In genomic region chr17:86135835-86136234, GRCm38 (mm10) we compare ENCODE assay signal across 16 mouse cellular contexts. TPM values are rescaled to one million over a fixed set of nuclear protein-coding genes. Genes with fewer than 3 reads are reported as not detected.
A peak's percentile ranks its signal among the peaks of the same experiment; 100 is the strongest.
DNase-seq lines count a peak whose midpoint lies in the region; ATAC-seq and TF ChIP-seq lines count a peak whose summit lies in the region.
"Had no signal": no experiment of that assay in that cellular context is flagged by ENCODE, and none has a peak within 500 bp of the region (broad histone marks: within the 10 kb centered on the region; RNA-seq: fewer than 3 reads in every experiment).

No protein-coding gene starts in this region.

- no peak for ATAC-seq in hindbrain, postnatal 0 days
- ATAC-seq in lung, postnatal 0 days: no peak
- ATAC-seq in stomach, postnatal 0 days (ENCODE audit: low FRiP score, low TSS enrichment): no peak
- ATAC-seq: CD4-positive, CD25-positive, alpha-beta regulatory T cell, adult 4 months; midbrain, embryonic 16.5 days had no signal

- no peak for TF ChIP-seq POLR2A in MEL (IDR thresholded peaks at IDR 0.05; ENCODE audit: control insufficient read depth in 1 of 2, insufficient read depth in 1 of 2, low read depth in 1 of 2, low read length in 2 of 2, poor library complexity in 1 of 2)

- H3K4me3 ChIP-seq in hindbrain, postnatal 0 days (ENCODE audit: low read length): no peak overlapping the region
- no peak overlapping the region for H3K4me3 ChIP-seq in hindbrain, embryonic 10.5 days
- no peak overlapping the region for H3K4me3 ChIP-seq in lung, postnatal 0 days (ENCODE audit: low read depth, low read length)
- H3K4me3 ChIP-seq in MEL (ENCODE audit: control insufficient read depth in 1 of 2, insufficient read depth in 1 of 2, low read depth in 2 of 2, low read length in 2 of 2): no peak overlapping the region
- H3K4me3 ChIP-seq in stomach, postnatal 0 days (ENCODE audit: low read depth, low read length): no peak overlapping the region

- peak; percentile 10 for DNase-seq in hindbrain, postnatal 0 days (ENCODE audit: low spot score)
- DNase-seq in hindbrain, embryonic 10.5 days (ENCODE audit: low spot score): no peak
- no peak for DNase-seq in lung, postnatal 0 days (ENCODE audit: low spot score)
- no peak for DNase-seq in lung, postnatal 10 days
- DNase-seq in MEL (ENCODE audit: low read depth, low spot score): peak; percentile 12
- no peak for DNase-seq in stomach, postnatal 0 days (ENCODE audit: low spot score)
- no peak for DNase-seq in right cerebral cortex, postnatal 36 days (ENCODE audit: low spot score in 2 of 2)
- DNase-seq: cerebellum, postnatal 36 days; gastrocnemius, postnatal 36 days; heart, postnatal 10 days; kidney, postnatal 25 days; liver; lung, postnatal 4 days; retina, postnatal 1 day had no signal

- peaks cover 40% of the 10 kb centered on the region for H3K36me3 ChIP-seq in hindbrain, postnatal 0 days (ENCODE audit: insufficient read depth, low read length)
- peaks cover 81% of the 10 kb centered on the region for H3K36me3 ChIP-seq in hindbrain, embryonic 10.5 days
- H3K36me3 ChIP-seq in lung, postnatal 0 days (ENCODE audit: insufficient read depth, low read length): 0 out of 2 replicates have a peak, but pooled peaks cover 4% of the 10 kb centered on the region
- H3K36me3 ChIP-seq in MEL (ENCODE audit: control insufficient read depth in 1 of 2, insufficient read depth in 2 of 2, low read length in 2 of 2): peaks cover 6 to 28% of the 10 kb centered on the region in 2 experiments
- peaks cover 10% of the 10 kb centered on the region; the same call in 1 of the 2 replicates for H3K36me3 ChIP-seq in stomach, postnatal 0 days (ENCODE audit: control insufficient read depth, insufficient read depth, low read length)

- H3K9me3 ChIP-seq in hindbrain, postnatal 0 days (ENCODE audit: low read length): no peaks in the 10 kb centered on the region
- H3K9me3 ChIP-seq in hindbrain, embryonic 10.5 days: no peaks in the 10 kb centered on the region
- H3K9me3 ChIP-seq in lung, postnatal 0 days (ENCODE audit: low read length): no peaks in the 10 kb centered on the region
- no peaks in the 10 kb centered on the region for H3K9me3 ChIP-seq in MEL (replicated peaks; ENCODE audit: insufficient read depth, low read length)
- no peaks in the 10 kb centered on the region for H3K9me3 ChIP-seq in stomach, postnatal 0 days (ENCODE audit: control insufficient read depth, low read length)

- 81% methylated on average over 10 of the region's 10 CpGs for WGBS in hindbrain, postnatal 0 days
- 84% methylated on average over 10 of the region's 10 CpGs for WGBS in hindbrain, embryonic 10.5 days
- WGBS in lung, postnatal 0 days: 84% methylated on average over 10 of the region's 10 CpGs
- 75% methylated on average over 10 of the region's 10 CpGs for WGBS in stomach, postnatal 0 days

- peak; percentile 31; the same call in 1 of the 2 replicates for TF ChIP-seq CTCF in hindbrain, postnatal 0 days (IDR thresholded peaks at IDR 0.05; ENCODE audit: low read depth)
- TF ChIP-seq CTCF in lung, postnatal 0 days (IDR thresholded peaks at IDR 0.05): peak; percentile 20
- TF ChIP-seq CTCF in MEL (IDR thresholded peaks at IDR 0.05 in 2 of 3, conservative IDR thresholded peaks at IDR 0.05 in 1 of 3; ENCODE audit: control insufficient read depth in 1 of 3, insufficient read depth in 1 of 3, low read depth in 2 of 3, low read length in 3 of 3, poor library complexity in 1 of 3, severe bottlenecking in 1 of 3): peak in 2 of 3 experiments; percentile 38 to 39; a peak in 4 of 6 replicates
- peak; percentile 41 for TF ChIP-seq CTCF in stomach, postnatal 0 days (IDR thresholded peaks at IDR 0.05; ENCODE audit: low read depth)

- no peak overlapping the region for H3K4me2 ChIP-seq in hindbrain, postnatal 0 days (ENCODE audit: low read depth, low read length)
- no peak overlapping the region for H3K4me2 ChIP-seq in lung, postnatal 0 days (replicated peaks; ENCODE audit: low read depth, low read length)
- H3K4me2 ChIP-seq in stomach, postnatal 0 days (replicated peaks; ENCODE audit: low read depth): no peak overlapping the region

- TF ChIP-seq EP300 in lung, postnatal 0 days (IDR thresholded peaks at IDR 0.05): no peak
- TF ChIP-seq EP300 in MEL (IDR thresholded peaks at IDR 0.05; ENCODE audit: low read depth in 1 of 2, low read length in 2 of 2): peak in 1 of 2 experiments; percentile 59; a peak in 2 of 4 replicates
- TF ChIP-seq EP300 in stomach, postnatal 0 days (optimal IDR thresholded peaks at IDR 0.05): no peak

- no peak for TF ChIP-seq RAD21 in MEL (IDR thresholded peaks at IDR 0.05; ENCODE audit: low read depth, low read length)

- H3K27ac ChIP-seq in hindbrain, postnatal 0 days: no peak overlapping the region
- H3K27ac ChIP-seq in hindbrain, embryonic 10.5 days: no peak overlapping the region
- no peak overlapping the region for H3K27ac ChIP-seq in lung, postnatal 0 days (ENCODE audit: low read length)
- no peak overlapping the region for H3K27ac ChIP-seq in MEL (ENCODE audit: control insufficient read depth, low read depth, low read length)
- H3K27ac ChIP-seq in stomach, postnatal 0 days (replicated peaks): no peak overlapping the region

- no peaks in the 10 kb centered on the region for H3K27me3 ChIP-seq in hindbrain, postnatal 0 days (ENCODE audit: insufficient read depth, low read length)
- H3K27me3 ChIP-seq in hindbrain, embryonic 10.5 days (ENCODE audit: insufficient read depth, poor library complexity, severe bottlenecking): no peaks in the 10 kb centered on the region
- no peaks in the 10 kb centered on the region for H3K27me3 ChIP-seq in lung, postnatal 0 days (replicated peaks; ENCODE audit: insufficient read depth, low read length)
- no peaks in the 10 kb centered on the region for H3K27me3 ChIP-seq in MEL (ENCODE audit: control insufficient read depth in 1 of 2, insufficient read depth in 2 of 2, low read length in 2 of 2)
- no peaks in the 10 kb centered on the region for H3K27me3 ChIP-seq in stomach, postnatal 0 days (ENCODE audit: control insufficient read depth, insufficient read depth, low read length)

- H3K4me1 ChIP-seq in hindbrain, postnatal 0 days (ENCODE audit: insufficient read depth, low read length): no peaks in the 10 kb centered on the region
- no peaks in the 10 kb centered on the region for H3K4me1 ChIP-seq in hindbrain, embryonic 10.5 days (replicated peaks)
- H3K4me1 ChIP-seq in lung, postnatal 0 days (ENCODE audit: insufficient read depth, low read depth, low read length): no peaks in the 10 kb centered on the region
- H3K4me1 ChIP-seq in MEL (ENCODE audit: control insufficient read depth in 1 of 2, insufficient read depth in 2 of 2, low read length in 2 of 2): peaks cover 0 to 4% of the 10 kb centered on the region in 2 experiments; a peak in 1 of 4 replicates
- no peaks in the 10 kb centered on the region for H3K4me1 ChIP-seq in stomach, postnatal 0 days (replicated peaks; ENCODE audit: control insufficient read depth, insufficient read depth)

- H3K9ac ChIP-seq in hindbrain, postnatal 0 days (replicated peaks; ENCODE audit: low read length): no peak overlapping the region
- H3K9ac ChIP-seq in lung, postnatal 0 days (replicated peaks; ENCODE audit: low read depth): no peak overlapping the region
- no peak overlapping the region for H3K9ac ChIP-seq in MEL (ENCODE audit: control insufficient read depth, low read depth, low read length, poor library complexity, severe bottlenecking)
- no peak overlapping the region for H3K9ac ChIP-seq in stomach, postnatal 0 days (ENCODE audit: low read length)

- no peaks in the 10 kb centered on the region for H3K79me2 ChIP-seq in MEL (ENCODE audit: control insufficient read depth, insufficient read depth, low read length, poor library complexity)

TF ChIP-seq in MEL, 35 proteins besides CTCF, POLR2A, EP300 and RAD21:
- peak; percentile 16 for TF ChIP-seq SMC3 (IDR thresholded peaks at IDR 0.05; ENCODE audit: low read depth, low read length)
- TF ChIP-seq TCF12 (IDR thresholded peaks at IDR 0.05; ENCODE audit: low read depth, low read length): peak; percentile 67; the same call in 1 of the 2 replicates
- TF ChIP-seq MYB (IDR thresholded peaks at IDR 0.05; ENCODE audit: low read depth, low read length): peak; percentile 16; the same call in 1 of the 2 replicates
- TF ChIP-seq GATA1 (IDR thresholded peaks at IDR 0.05; ENCODE audit: low read depth, low read length): peak; percentile 29; the same call in 1 of the 2 replicates
- TF ChIP-seq ETS1 (IDR thresholded peaks at IDR 0.05; ENCODE audit: low read depth, low read length): peak; percentile 63; the same call in 1 of the 2 replicates
- no peak for TF ChIP-seq MXI1 (IDR thresholded peaks at IDR 0.05; ENCODE audit: low read depth, low read length)
- peak; percentile 69; the same call in 1 of the 2 replicates for TF ChIP-seq MEF2A (IDR thresholded peaks at IDR 0.05; ENCODE audit: extremely low read depth, insufficient replicate concordance, low read depth, low read length, poor library complexity, severe bottlenecking)
- TF ChIP-seq KAT2A (conservative IDR thresholded peaks at IDR 0.05; ENCODE audit: low read depth, low read length): no peak

RNA-seq across cellular contexts. Expression of gene Srbd1, which starts 9.1 kb away (rescaled TPM):
- total RNA-seq in hindbrain, postnatal 0 days (2014; rRNA removed): 8.6 and 12.1 TPM in 2 replicates
- polyA plus RNA-seq in hindbrain, postnatal 0 days (2015; fragmentation: Nextera tagmentation; extraction: Ambion mirVana): 7.4 and 7.9 TPM in 2 replicates
- polyA plus RNA-seq in hindbrain, embryonic 10.5 days (2016; fragmentation: Nextera tagmentation; extraction: Ambion mirVana): 18.8 and 19.9 TPM in 2 replicates
- polyA plus RNA-seq in lung, postnatal 0 days (2015; fragmentation: Nextera tagmentation; extraction: Ambion mirVana): 4.0 and 6.4 TPM in 2 replicates
- 14.9 and 17.4 TPM in 2 replicates for total RNA-seq in MEL (2012; rRNA removed)
- polyA plus RNA-seq in MEL (2012; ENCODE audit: insufficient read depth in 1 of 2, insufficient read length in 2 of 2, low read depth in 1 of 2, low replicate concordance in 2 of 2, missing spikeins in 1 of 2): 10 to 100 TPM in 1 of 2 experiments, not detected in 1; 30.5 TPM
- 4.4 and 5.0 TPM in 2 replicates for polyA plus RNA-seq in stomach, postnatal 0 days (2015; fragmentation: Nextera tagmentation; extraction: Ambion mirVana)

RNA-seq across cellular contexts. Expression of gene Prkce, which starts 31.8 kb away (rescaled TPM):
- 53.5 and 55.8 TPM in 2 replicates for total RNA-seq in hindbrain, postnatal 0 days (2014; rRNA removed)
- polyA plus RNA-seq in hindbrain, postnatal 0 days (2015; fragmentation: Nextera tagmentation; extraction: Ambion mirVana): 47.4 and 50.8 TPM in 2 replicates
- polyA plus RNA-seq in hindbrain, embryonic 10.5 days (2016; fragmentation: Nextera tagmentation; extraction: Ambion mirVana): 4.4 and 4.9 TPM in 2 replicates
- 10.6 and 10.9 TPM in 2 replicates for polyA plus RNA-seq in lung, postnatal 0 days (2015; fragmentation: Nextera tagmentation; extraction: Ambion mirVana)
- 3.0 and 3.6 TPM in 2 replicates for total RNA-seq in MEL (2012; rRNA removed)
- polyA plus RNA-seq in MEL (2012; ENCODE audit: insufficient read depth in 1 of 2, insufficient read length in 2 of 2, low read depth in 1 of 2, low replicate concordance in 2 of 2, missing spikeins in 1 of 2): 1 to 10 TPM in 1 of 2 experiments, not detected in 1; 5.3 TPM
- 3.0 and 3.4 TPM in 2 replicates for polyA plus RNA-seq in stomach, postnatal 0 days (2015; fragmentation: Nextera tagmentation; extraction: Ambion mirVana)

Comparison
In these comparisons a context has a peak if more than half of its experiments do, and no peak if none do; other contexts are left out.
1. DNase-seq: peak in hindbrain, postnatal 0 days (single experiment) and MEL (single experiment); none in hindbrain, embryonic 10.5 days (single experiment), lung, postnatal 0 days (single experiment), lung, postnatal 10 days (single experiment), stomach, postnatal 0 days (single experiment) and right cerebral cortex, postnatal 36 days (0 of 2).
2. Peak in every context shown above with its lines, with median percentiles within 50 percentile points of each other: CTCF ChIP-seq.